Mouse (Mus musculus) neural tube, embryonic 12.5 days (tissue): Measurements from ENCODE around the gene Zfand6. TPM values are rescaled to one million over a fixed set of nuclear protein-coding genes. Genes with fewer than 3 reads are reported as not detected.

Experiments
- ATAC-seq: fragments of 200-750 bp; cut with Nextera tagmentation; 2 replicates; pipeline ENCODE4 v1.8.0; 2017; ENCODE audit warnings: low read depth, mild to moderate bottlenecking, moderate TSS enrichment, moderate library complexity; ENCODE audit not compliant: low FRiP score
- H3K27ac ChIP-seq: fragments of 300-500 bp; sonication (generic); 2 replicates; pipeline ENCODE4 v1.5.1; 2016
- H3K27me3 ChIP-seq: fragments of 300-500 bp; sonication (generic); replicated peaks from 2 replicates; pipeline ENCODE4 v1.6.1; 2016; ENCODE audit warnings: mild to moderate bottlenecking
- H3K36me3 ChIP-seq: fragments of 300-500 bp; sonication (generic); 2 replicates; pipeline ENCODE4 v1.6.1; 2016; ENCODE audit warnings: mild to moderate bottlenecking
- H3K4me1 ChIP-seq: fragments of 300-500 bp; sonication (generic); 2 replicates; pipeline ENCODE4 v1.6.1; 2016
- H3K4me2 ChIP-seq: fragments of 300-500 bp; sonication (generic); replicated peaks from 2 replicates; pipeline ENCODE4 v1.6.1; 2016; ENCODE audit warnings: mild to moderate bottlenecking
- H3K4me3 ChIP-seq: fragments of 300-500 bp; sonication (generic); 2 replicates; pipeline ENCODE4 v1.5.1; 2016
- H3K9ac ChIP-seq: fragments of 300-500 bp; sonication (generic); 2 replicates; pipeline ENCODE4 v1.6.1; 2016; ENCODE audit warnings: mild to moderate bottlenecking
- H3K9me3 ChIP-seq: fragments of 300-500 bp; sonication (generic); 2 replicates; pipeline ENCODE4 v1.6.1; 2016; ENCODE audit warnings: mild to moderate bottlenecking
- WGBS: fragments of 180-500 bp; shearing (Covaris S2); methylation state at CpG from one replicate; pipeline ENCODE4 v1.1.7; 2016; 5-methylcytosine and 5-hydroxymethylcytosine counted together
- polyA plus RNA-seq: library from polyadenylated mRNA; unstranded; fragments of >200 nt; fragmentation: Nextera tagmentation; extraction: Ambion mirVana; gene quantifications from 2 replicates; pipeline ENCODE4 v1.2.1, GENCODE M21; 2016

The Zfand6 gene
- polyA plus RNA-seq, 1 experiment from 2014 or later, result 224 TPM

- no peak for ATAC-seq
- Histone ChIP-seq H3K27ac (no peak overlapping the region), H3K4me2 (no peak overlapping the region), H3K36me3 (no peaks in the 10 kb centered on the region), H3K9ac (no peak overlapping the region), H3K4me3 (no peak overlapping the region), H3K9me3 (no peaks in the 10 kb centered on the region), H3K27me3 (no peaks in the 10 kb centered on the region), H3K4me1 (no peaks in the 10 kb centered on the region)
- 93% methylated on average over 6 of the region's 6 CpGs for WGBS
These were observed 46.3 kb downstream of the Zfand6 start for GRCm38 (mm10) chr7:84643270-84643998.

- no peak overlapping the region for H3K9ac ChIP-seq
- H3K27me3 ChIP-seq, result no peaks in the 10 kb centered on the region
- no peak overlapping the region for H3K4me2 ChIP-seq
- no peaks in the 10 kb centered on the region for H3K4me1 ChIP-seq
- ATAC-seq, result no peak
- H3K27ac ChIP-seq, result no peak overlapping the region
- no peaks in the 10 kb centered on the region for H3K9me3 ChIP-seq
- 87% methylated on average over 6 of the region's 6 CpGs for WGBS
- H3K4me3 ChIP-seq, result no peak overlapping the region
- no peaks in the 10 kb centered on the region for H3K36me3 ChIP-seq
These were observed 47.4 kb downstream of the Zfand6 start for GRCm38 (mm10) chr7:84642159-84642928.

- H3K4me2 ChIP-seq, result no peak overlapping the region
- no peaks in the 10 kb centered on the region for H3K4me1 ChIP-seq
- H3K36me3 ChIP-seq, result peaks cover 9% of the 10 kb centered on the region
- no peaks in the 10 kb centered on the region for H3K27me3 ChIP-seq
- no peaks in the 10 kb centered on the region for H3K9me3 ChIP-seq
- ATAC-seq, result no peak
- no peak overlapping the region for H3K9ac ChIP-seq
- H3K27ac ChIP-seq, result no peak overlapping the region
- no peak overlapping the region for H3K4me3 ChIP-seq
These were observed 52.8 kb downstream of the Zfand6 start for GRCm38 (mm10) chr7:84636939-84637338.

- ATAC-seq, result no peak
- WGBS, result 89% methylated on average over 3 of the region's 3 CpGs
These were observed 57.9 kb downstream of the Zfand6 start for GRCm38 (mm10) chr7:84631878-84632277.

DNA sequence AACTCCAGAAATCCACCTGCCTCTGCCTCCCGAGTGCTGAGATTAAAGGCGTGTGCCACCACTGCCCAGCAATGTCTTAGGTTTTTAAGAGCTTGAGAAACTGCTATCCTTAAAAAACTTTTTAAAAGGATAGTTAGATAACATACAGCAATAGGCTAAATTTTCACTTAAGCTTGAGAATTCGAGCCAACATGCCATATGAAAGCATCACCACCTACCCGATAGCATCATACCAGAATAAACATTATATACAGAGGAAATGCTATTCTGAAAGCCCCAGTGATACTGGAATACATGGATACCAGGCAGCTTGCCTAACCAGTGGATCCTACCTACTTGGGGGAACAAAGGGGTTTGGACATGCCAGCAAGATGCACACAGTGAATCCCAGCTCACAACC lies 66.0 kb downstream of the Zfand6 start:
- no peak overlapping the region for H3K4me3 ChIP-seq
- 98% methylated on average over 4 of the region's 4 CpGs for WGBS
- H3K9ac ChIP-seq, result no peak overlapping the region
- H3K9me3 ChIP-seq, result no peaks in the 10 kb centered on the region
- H3K4me2 ChIP-seq, result no peak overlapping the region
- no peak overlapping the region for H3K27ac ChIP-seq
- peaks cover 13% of the 10 kb centered on the region for H3K36me3 ChIP-seq
- H3K27me3 ChIP-seq, result no peaks in the 10 kb centered on the region
- no peaks in the 10 kb centered on the region for H3K4me1 ChIP-seq
- no peak for ATAC-seq

More at GRCm38 (mm10) chr7:84631878-84632277, 57.9 kb downstream of the Zfand6 start:
- Histone ChIP-seq H3K4me3 (no peak overlapping the region), H3K27me3 (no peaks in the 10 kb centered on the region), H3K9ac (no peak overlapping the region), H3K27ac (no peak overlapping the region), H3K9me3 (no peaks in the 10 kb centered on the region), H3K36me3 (peaks cover 22% of the 10 kb centered on the region), H3K4me2 (no peak overlapping the region), H3K4me1 (no peaks in the 10 kb centered on the region)

GRCm38 (mm10) chr7:84620956-84621355 lies 68.8 kb downstream of the Zfand6 start:
- Histone ChIP-seq H3K9ac (no peak overlapping the region), H3K36me3 (peaks cover 19% of the 10 kb centered on the region), H3K4me1 (no peaks in the 10 kb centered on the region), H3K27me3 (no peaks in the 10 kb centered on the region), H3K4me2 (no peak overlapping the region), H3K4me3 (no peak overlapping the region), H3K9me3 (no peaks in the 10 kb centered on the region), H3K27ac (no peak overlapping the region)
- ATAC-seq, result no peak
- 96% methylated on average over 3 of the region's 3 CpGs for WGBS

DNA sequence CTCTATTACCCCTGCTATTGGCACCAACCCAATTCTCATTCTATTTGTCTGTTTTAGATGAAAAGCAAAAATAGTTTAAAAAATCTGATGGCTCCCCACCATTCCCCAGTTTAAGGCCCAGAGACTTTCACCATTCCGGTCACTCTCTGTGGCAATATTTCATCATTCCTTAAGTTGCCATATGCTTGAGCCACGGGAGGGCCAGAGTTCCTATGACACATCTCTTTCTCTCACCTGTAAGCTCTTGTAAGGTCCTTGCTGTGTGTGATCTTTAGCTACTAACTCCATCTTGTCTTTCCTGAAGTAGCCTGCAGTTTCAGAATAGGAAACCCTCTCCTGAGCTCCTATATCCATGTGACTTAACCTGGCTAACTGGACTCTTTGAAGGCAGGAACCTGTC lies 70.8 kb downstream of the Zfand6 start:
- WGBS, result 90% methylated on average over 2 of the region's 2 CpGs
- no peak for ATAC-seq

DNA sequence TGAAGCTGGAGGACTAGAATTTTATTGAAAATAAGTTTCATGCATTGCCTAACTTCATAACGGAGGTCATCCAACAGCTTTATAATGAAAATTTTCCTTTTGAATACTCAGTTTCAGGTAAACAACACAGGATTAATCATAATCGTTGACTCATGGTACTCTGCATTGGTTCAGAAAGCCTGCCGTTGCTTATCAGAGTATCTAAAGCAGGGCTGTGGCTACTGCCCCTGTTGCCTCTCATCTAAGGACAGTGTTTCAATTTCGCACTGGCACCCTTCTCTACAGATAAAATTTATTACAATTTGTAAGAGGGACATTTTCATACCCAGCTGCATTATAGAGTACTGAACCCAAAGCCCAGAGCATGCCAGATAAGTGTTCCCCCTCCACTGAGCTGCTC lies 77.3 kb downstream of the Zfand6 start:
- peaks cover 6% of the 10 kb centered on the region; the same call in 1 of the 2 replicates for H3K36me3 ChIP-seq
- ATAC-seq, result no peak
- no peak overlapping the region for H3K27ac ChIP-seq
- H3K4me1 ChIP-seq, result no peaks in the 10 kb centered on the region
- no peaks in the 10 kb centered on the region for H3K9me3 ChIP-seq
- 89% methylated on average over 4 of the region's 4 CpGs for WGBS
- H3K4me3 ChIP-seq, result no peak overlapping the region
- no peak overlapping the region for H3K4me2 ChIP-seq
- H3K27me3 ChIP-seq, result no peaks in the 10 kb centered on the region
- no peak overlapping the region for H3K9ac ChIP-seq

More for the DNA sequence above, 70.8 kb downstream of the Zfand6 start:
- H3K9me3 ChIP-seq, result no peaks in the 10 kb centered on the region
- H3K36me3 ChIP-seq, result peaks cover 13% of the 10 kb centered on the region; the same call in 1 of the 2 replicates
- H3K4me2 ChIP-seq, result no peak overlapping the region
- H3K4me3 ChIP-seq, result no peak overlapping the region
- no peaks in the 10 kb centered on the region for H3K27me3 ChIP-seq
- no peaks in the 10 kb centered on the region for H3K4me1 ChIP-seq
- no peak overlapping the region for H3K9ac ChIP-seq
- H3K27ac ChIP-seq, result no peak overlapping the region

GRCm38 (mm10) chr7:84611609-84612008 lies 78.2 kb downstream of the Zfand6 start:
- H3K9me3 ChIP-seq, result no peaks in the 10 kb centered on the region
- ATAC-seq, result no peak
- 96% methylated on average over 1 of the region's 1 CpGs for WGBS

GRCm38 (mm10) chr7:84606293-84606749 lies 83.4 kb downstream of the Zfand6 start, which contains the start of gene Fah:
Gene Fah, minus strand, starts transcription at chr7:84606722.
- H3K9me3 ChIP-seq, result no peaks in the 10 kb centered on the region
- under 1% methylated on average over 10 of the region's 10 CpGs for WGBS
- H3K9ac ChIP-seq, result peak within 1 kb of the TSS; percentile 55
- H3K27me3 ChIP-seq, result no peaks in the 10 kb centered on the region
- peak within 1 kb of the TSS; percentile 48 for H3K4me3 ChIP-seq
- no peak within 1 kb of the TSS for H3K27ac ChIP-seq
- no peaks in the 10 kb centered on the region for H3K36me3 ChIP-seq
- peaks cover 8% of the 10 kb centered on the region; the same call in 1 of the 2 replicates for H3K4me1 ChIP-seq
- peak; percentile 65 for ATAC-seq
- peak within 1 kb of the TSS; percentile 94 for H3K4me2 ChIP-seq

More at GRCm38 (mm10) chr7:84611609-84612008, 78.2 kb downstream of the Zfand6 start:
- Histone ChIP-seq H3K9ac (no peak overlapping the region), H3K36me3 (no peaks in the 10 kb centered on the region), H3K27ac (no peak overlapping the region), H3K4me3 (no peak overlapping the region), H3K4me2 (no peak overlapping the region), H3K27me3 (no peaks in the 10 kb centered on the region), H3K4me1 (no peaks in the 10 kb centered on the region)

- Histone ChIP-seq H3K9ac (peak overlapping the region; percentile 55), H3K4me3 (peak overlapping the region; percentile 48), H3K27me3 (no peaks in the 10 kb centered on the region), H3K9me3 (no peaks in the 10 kb centered on the region), H3K36me3 (no peaks in the 10 kb centered on the region), H3K4me1 (peaks cover 8% of the 10 kb centered on the region; the same call in 1 of the 2 replicates), H3K27ac (no peak overlapping the region), H3K4me2 (peak overlapping the region; percentile 94)
- ATAC-seq, result peak; percentile 86
- under 1% methylated on average over 36 of the region's 36 CpGs for WGBS
These were observed 84.0 kb downstream of the Zfand6 start for GRCm38 (mm10) chr7:84605704-84606292.
